Mouse (Mus musculus) liver, embryonic 14.5 days (tissue): ENCODE data around the gene Eif3c.

Experiments
- CTCF ChIP-seq: IDR thresholded peaks from 2 replicates; pipeline ENCODE4 v1.5.1; 2016; ENCODE audit warnings: antibody characterized with exemption, low read depth, control low read depth
- EP300 ChIP-seq: IDR thresholded peaks from 2 replicates; pipeline ENCODE4 v1.6.1; 2016; ENCODE audit warnings: antibody characterized with exemption, low read depth

GRCm38 (mm10) chr7:126554796-126555195, 11.4 kb downstream of the Eif3c start:
- peak; percentile 29 for TF ChIP-seq CTCF
- TF ChIP-seq EP300 = no peak
